Mouse (Mus musculus) limb, embryonic 13.5 days (tissue): ENCODE results near the gene Sp7. TPM values are rescaled to one million over a fixed set of nuclear protein-coding genes. Genes with fewer than 3 reads are reported as not detected.

Experiments used
- ATAC-seq: fragments of 200-750 bp; cut with Nextera tagmentation; 2 replicates; pipeline ENCODE4 v1.8.0; 2017; ENCODE audit warnings: low read depth, moderate number of reproducible peaks, moderate TSS enrichment; ENCODE audit not compliant: low FRiP score
- H3K27ac ChIP-seq: fragments of 300-500 bp; sonication (generic); 2 replicates; pipeline ENCODE4 v1.5.1; 2015; ENCODE audit warnings: inconsistent platforms, mild to moderate bottlenecking, moderate library complexity
- H3K27me3 ChIP-seq: fragments of 300-500 bp; sonication (generic); 2 replicates; pipeline ENCODE4 v1.6.1; 2015; ENCODE audit warnings: mild to moderate bottlenecking, inconsistent platforms
- H3K36me3 ChIP-seq: fragments of 300-500 bp; sonication (generic); 2 replicates; pipeline ENCODE4 v1.6.1; 2015; ENCODE audit warnings: inconsistent platforms, mild to moderate bottlenecking, moderate library complexity
- H3K4me1 ChIP-seq: fragments of 300-500 bp; sonication (generic); 2 replicates; pipeline ENCODE4 v1.6.1; 2015; ENCODE audit warnings: inconsistent platforms
- H3K4me2 ChIP-seq: fragments of 300-500 bp; sonication (generic); replicated peaks from 2 replicates; pipeline ENCODE4 v1.6.1; 2015; ENCODE audit warnings: inconsistent platforms, mild to moderate bottlenecking, moderate library complexity
- H3K4me3 ChIP-seq: fragments of 300-500 bp; sonication (generic); 2 replicates; pipeline ENCODE4 v1.5.1; 2015; ENCODE audit warnings: moderate library complexity, mild to moderate bottlenecking, inconsistent platforms
- H3K9ac ChIP-seq: fragments of 300-500 bp; sonication (generic); 2 replicates; pipeline ENCODE4 v1.6.1; 2015; ENCODE audit warnings: mild to moderate bottlenecking, inconsistent platforms
- H3K9me3 ChIP-seq: fragments of 300-500 bp; sonication (generic); 2 replicates; pipeline ENCODE4 v1.6.1; 2016; ENCODE audit warnings: inconsistent platforms
- WGBS: fragments of 180-500 bp; shearing (Covaris S2); methylation state at CpG from one replicate; pipeline ENCODE4 v1.1.7; 2015; 5-methylcytosine and 5-hydroxymethylcytosine counted together
- polyA plus RNA-seq: library from polyadenylated mRNA; unstranded; fragments of >200 nt; fragmentation: Nextera tagmentation; extraction: Ambion mirVana; gene quantifications from 2 replicates; pipeline ENCODE4 v1.2.1, GENCODE M21; 2015

The Sp7 gene
- polyA plus RNA-seq: 6.0 and 7.4 TPM in 2 replicates

DNA sequence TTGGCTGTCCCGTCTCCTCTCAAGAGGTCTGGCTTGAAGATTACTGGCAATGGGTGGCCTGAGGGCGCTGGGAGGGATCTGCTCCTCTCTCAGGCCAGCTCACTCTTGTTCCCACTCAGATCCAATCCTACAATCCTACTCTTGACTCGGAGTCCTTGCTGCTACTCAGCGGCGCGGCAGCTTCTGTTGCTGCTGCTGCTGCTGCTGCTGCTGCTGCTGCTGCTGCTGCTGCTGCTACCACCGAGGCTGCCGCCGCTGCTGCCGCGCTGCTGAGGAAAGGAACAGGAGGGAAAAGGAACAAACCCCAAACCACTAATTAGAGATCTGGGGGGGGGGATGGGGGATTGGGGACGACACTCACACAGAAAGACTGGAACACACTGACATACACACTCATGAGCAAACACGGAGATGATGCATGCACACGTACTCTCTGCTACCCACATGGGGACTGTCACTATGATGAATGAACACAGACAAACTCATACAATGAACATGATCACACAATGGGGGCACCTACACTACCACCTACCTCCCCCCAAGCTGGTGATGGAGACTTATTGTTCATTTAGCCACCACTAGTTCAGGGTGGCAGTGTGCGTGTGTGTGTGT is at the start of gene Sp7:
Gene Sp7, minus strand, starts transcription at position 450 of the 612 bp plus-strand sequence.
- no peak within 1 kb of the TSS for H3K27ac ChIP-seq
- H3K27me3 ChIP-seq: peaks cover 3% of the 10 kb centered on the region; the same call in 1 of the 2 replicates
- H3K36me3 ChIP-seq: no peaks in the 10 kb centered on the region
- ATAC-seq: no peak
- H3K4me1 ChIP-seq: peaks cover 45% of the 10 kb centered on the region
- H3K9ac ChIP-seq: peak within 1 kb of the TSS; percentile 65
- H3K4me3 ChIP-seq: peak within 1 kb of the TSS; percentile 42
- WGBS: 10% methylated on average over 15 of the region's 15 CpGs
- no peaks in the 10 kb centered on the region for H3K9me3 ChIP-seq
- H3K4me2 ChIP-seq: peak within 1 kb of the TSS; percentile 65

DNA sequence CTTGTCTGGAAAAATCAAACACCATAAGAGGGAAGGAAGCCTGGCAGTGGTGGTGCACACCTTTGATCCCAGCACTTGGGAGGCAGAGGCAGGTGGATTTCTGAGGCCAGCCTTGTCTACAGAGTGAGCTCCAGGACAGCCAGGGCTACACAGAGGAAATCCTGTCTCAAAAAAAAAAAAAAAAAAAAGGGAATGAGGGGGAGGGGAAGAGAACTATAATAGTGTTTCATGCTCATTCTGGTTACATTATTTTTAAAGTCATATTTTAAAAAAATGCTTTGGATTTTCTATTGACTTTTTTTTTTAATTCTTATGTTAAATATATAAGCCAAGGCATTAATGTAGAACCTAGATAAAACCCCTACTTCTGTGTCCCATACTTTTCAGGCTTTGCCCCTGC is 46.7 kb upstream of the Sp7 start:
- Histone ChIP-seq H3K4me1 (peaks cover 32% of the 10 kb centered on the region), H3K9ac (no peak overlapping the region), H3K27me3 (no peaks in the 10 kb centered on the region), H3K4me2 (no peak overlapping the region), H3K27ac (no peak overlapping the region), H3K9me3 (no peaks in the 10 kb centered on the region), H3K36me3 (peaks cover 70% of the 10 kb centered on the region), H3K4me3 (no peak overlapping the region)
- no peak for ATAC-seq

DNA sequence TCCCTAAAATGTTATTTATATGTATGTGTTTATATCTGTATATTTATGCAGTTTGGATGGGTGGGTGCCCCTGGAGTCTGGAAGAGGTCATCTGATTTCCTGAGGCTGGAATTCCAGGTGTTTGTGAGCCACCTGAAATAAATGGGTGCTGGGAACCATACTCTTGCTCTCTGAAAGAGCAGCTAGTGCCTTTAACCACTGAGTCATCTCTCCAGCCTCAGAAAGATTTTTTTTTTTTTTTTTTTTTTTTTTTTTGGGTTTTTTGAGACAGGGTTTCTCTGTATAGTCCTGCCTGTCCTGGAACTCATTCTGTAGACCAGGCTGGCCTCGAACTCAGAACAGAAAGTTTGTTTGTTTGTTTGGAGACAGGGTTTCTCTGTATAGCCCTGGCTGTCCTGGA is 44.1 kb upstream of the Sp7 start:
- no peak for ATAC-seq
- H3K4me2 ChIP-seq: peak overlapping the region; percentile 44
- peaks cover 74% of the 10 kb centered on the region for H3K36me3 ChIP-seq
- no peak overlapping the region for H3K27ac ChIP-seq
- WGBS: 95% methylated on average over 1 of the region's 1 CpGs
- no peaks in the 10 kb centered on the region for H3K9me3 ChIP-seq
- peaks cover 48% of the 10 kb centered on the region for H3K4me1 ChIP-seq
- no peaks in the 10 kb centered on the region for H3K27me3 ChIP-seq
- H3K4me3 ChIP-seq: peak overlapping the region; percentile 13; the same call in 1 of the 2 replicates
- H3K9ac ChIP-seq: no peak overlapping the region

DNA sequence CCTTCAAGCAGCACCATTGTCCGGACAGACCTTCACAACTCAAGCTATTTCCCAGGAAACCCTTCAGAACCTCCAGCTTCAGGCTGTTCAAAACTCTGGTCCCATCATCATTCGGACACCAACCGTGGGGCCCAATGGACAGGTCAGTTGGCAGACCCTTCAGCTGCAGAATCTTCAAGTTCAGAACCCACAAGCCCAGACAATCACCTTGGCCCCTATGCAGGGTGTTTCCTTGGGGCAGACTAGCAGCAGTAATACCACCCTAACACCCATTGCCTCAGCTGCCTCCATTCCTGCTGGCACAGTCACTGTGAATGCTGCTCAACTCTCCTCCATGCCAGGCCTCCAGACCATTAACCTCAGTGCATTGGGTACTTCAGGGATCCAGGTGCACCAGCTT is 42.3 kb upstream of the Sp7 start:
- Histone ChIP-seq H3K4me3 (peak overlapping the region; percentile 16; the same call in 1 of the 2 replicates), H3K36me3 (peaks cover 64% of the 10 kb centered on the region), H3K27me3 (no peaks in the 10 kb centered on the region), H3K27ac (no peak overlapping the region), H3K4me1 (peaks cover 52% of the 10 kb centered on the region), H3K9me3 (no peaks in the 10 kb centered on the region), H3K9ac (0 out of 2 replicates have a peak overlapping the region, but pooled peaks have one; percentile 36), H3K4me2 (peak overlapping the region; percentile 44)
- ATAC-seq: no peak
- 93% methylated on average over 3 of the region's 3 CpGs for WGBS

DNA sequence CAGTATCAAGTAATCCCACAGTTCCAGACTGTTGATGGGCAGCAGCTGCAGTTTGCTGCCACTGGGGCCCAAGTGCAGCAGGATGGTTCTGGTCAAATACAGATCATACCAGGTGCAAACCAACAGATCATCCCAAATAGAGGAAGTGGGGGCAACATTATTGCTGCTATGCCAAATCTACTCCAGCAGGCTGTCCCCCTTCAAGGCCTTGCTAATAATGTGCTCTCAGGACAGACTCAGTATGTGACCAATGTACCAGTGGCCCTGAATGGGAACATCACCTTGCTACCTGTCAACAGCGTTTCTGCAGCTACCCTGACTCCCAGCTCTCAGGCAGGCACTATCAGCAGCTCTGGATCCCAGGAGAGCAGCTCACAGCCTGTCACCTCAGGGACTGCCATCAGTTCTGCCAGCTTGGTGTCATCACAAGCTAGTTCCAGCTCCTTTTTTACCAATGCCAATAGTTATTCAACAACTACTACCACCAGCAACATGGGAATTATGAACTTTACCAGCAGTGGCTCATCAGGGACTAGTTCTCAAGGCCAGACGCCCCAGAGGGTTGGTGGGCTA is 41.7 kb upstream of the Sp7 start:
- WGBS: 72% methylated on average over 2 of the region's 2 CpGs
- peaks cover 58% of the 10 kb centered on the region for H3K36me3 ChIP-seq

DNA sequence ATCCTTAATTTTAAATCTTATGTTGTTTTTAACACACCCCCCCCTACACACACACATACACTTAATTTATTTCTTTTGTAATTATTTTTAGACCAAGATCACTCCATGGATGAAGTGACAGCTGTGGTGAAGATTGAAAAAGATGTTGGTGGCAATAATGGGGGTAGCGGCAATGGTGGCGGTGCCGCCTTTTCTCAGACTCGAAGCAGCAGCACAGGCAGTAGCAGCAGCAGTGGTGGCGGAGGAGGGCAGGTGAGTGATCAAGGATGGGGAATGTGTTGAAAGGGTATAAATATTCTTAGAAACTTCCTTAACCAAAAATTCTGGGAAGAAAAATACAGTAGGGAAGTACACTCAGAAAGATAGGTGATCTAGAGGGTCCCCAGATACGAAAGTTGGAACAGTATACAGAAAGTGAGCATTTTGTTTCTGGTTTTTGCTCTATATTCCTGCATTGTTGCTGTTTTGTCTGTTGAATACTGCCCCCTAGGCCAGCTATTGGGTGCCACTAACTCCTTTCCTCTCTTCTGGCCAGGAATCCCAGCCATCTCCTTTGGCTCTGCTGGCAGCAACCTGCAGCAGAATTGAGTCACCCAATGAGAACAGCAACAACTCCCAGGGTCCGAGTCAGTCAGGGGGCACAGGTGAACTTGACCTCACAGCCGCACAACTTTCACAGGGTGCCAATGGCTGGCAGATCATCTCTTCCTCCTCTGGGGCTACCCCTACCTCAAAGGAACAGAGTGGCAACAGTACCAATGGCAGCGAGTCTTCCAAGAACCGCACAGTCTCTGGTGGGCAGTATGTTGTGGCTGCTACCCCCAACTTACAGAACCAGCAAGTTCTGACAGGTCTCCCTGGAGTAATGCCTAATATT is 40.9 kb upstream of the Sp7 start:
- no peaks in the 10 kb centered on the region for H3K9me3 ChIP-seq
- peak overlapping the region; percentile 36; the same call in 1 of the 2 replicates for H3K9ac ChIP-seq
- H3K4me2 ChIP-seq: peak overlapping the region; percentile 58
- 94% methylated on average over 10 of the region's 10 CpGs for WGBS
- H3K4me3 ChIP-seq: 0 out of 2 replicates have a peak overlapping the region, but pooled peaks have one; percentile 69
- H3K27ac ChIP-seq: no peak overlapping the region
- no peaks in the 10 kb centered on the region for H3K27me3 ChIP-seq
- H3K36me3 ChIP-seq: peaks cover 52% of the 10 kb centered on the region
- ATAC-seq: no peak
- peaks cover 52% of the 10 kb centered on the region for H3K4me1 ChIP-seq

More for the DNA sequence above, 41.7 kb upstream of the Sp7 start:
- Histone ChIP-seq H3K4me2 (0 out of 2 replicates have a peak overlapping the region, but pooled peaks have one; percentile 11), H3K9me3 (no peaks in the 10 kb centered on the region), H3K27ac (no peak overlapping the region), H3K9ac (peak overlapping the region; percentile 36; the same call in 1 of the 2 replicates), H3K4me3 (no peak overlapping the region), H3K4me1 (peaks cover 52% of the 10 kb centered on the region), H3K27me3 (no peaks in the 10 kb centered on the region)
- no peak for ATAC-seq

DNA sequence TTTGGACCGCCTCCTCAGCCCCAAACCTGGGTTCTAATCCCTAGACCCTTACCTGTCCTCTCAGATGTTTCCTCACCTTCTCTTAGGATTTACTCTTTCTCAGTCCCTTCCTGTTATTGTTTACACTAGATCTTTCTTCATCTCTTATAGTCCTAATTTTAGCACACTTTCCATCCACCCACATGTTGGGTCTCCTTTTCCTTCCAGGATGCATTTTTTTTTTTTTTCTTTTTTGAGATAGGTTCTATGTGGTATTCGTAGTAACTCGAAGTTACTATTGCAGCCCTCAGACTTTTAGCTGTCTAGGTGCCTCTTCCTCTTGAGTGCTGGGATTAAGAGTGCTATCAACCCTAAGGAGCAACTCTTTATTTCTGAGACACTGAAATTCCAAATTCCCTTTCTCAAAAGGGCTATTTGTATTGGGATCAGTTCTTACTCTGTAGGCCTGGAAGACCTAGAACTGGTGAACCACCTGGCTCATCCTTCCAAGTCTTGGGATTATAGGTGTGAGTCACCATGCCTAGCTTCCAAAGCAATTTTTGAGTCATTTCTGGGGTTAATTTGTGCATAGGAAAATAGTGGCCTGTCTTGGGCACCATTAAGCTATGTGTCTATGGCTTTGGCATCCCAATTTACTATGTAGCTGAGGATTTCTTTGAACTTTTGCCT is 40.1 kb upstream of the Sp7 start:
- H3K4me1 ChIP-seq: peaks cover 50% of the 10 kb centered on the region
- 25% methylated on average over 3 of the region's 3 CpGs for WGBS
- no peaks in the 10 kb centered on the region for H3K27me3 ChIP-seq
- no peaks in the 10 kb centered on the region for H3K9me3 ChIP-seq
- ATAC-seq: no peak
- peak overlapping the region; percentile 91 for H3K9ac ChIP-seq
- H3K4me2 ChIP-seq: peak overlapping the region; percentile 58
- peak overlapping the region; percentile 69 for H3K4me3 ChIP-seq
- peak overlapping the region; percentile 97; the same call in 1 of the 2 replicates for H3K27ac ChIP-seq
- peaks cover 43% of the 10 kb centered on the region for H3K36me3 ChIP-seq

DNA sequence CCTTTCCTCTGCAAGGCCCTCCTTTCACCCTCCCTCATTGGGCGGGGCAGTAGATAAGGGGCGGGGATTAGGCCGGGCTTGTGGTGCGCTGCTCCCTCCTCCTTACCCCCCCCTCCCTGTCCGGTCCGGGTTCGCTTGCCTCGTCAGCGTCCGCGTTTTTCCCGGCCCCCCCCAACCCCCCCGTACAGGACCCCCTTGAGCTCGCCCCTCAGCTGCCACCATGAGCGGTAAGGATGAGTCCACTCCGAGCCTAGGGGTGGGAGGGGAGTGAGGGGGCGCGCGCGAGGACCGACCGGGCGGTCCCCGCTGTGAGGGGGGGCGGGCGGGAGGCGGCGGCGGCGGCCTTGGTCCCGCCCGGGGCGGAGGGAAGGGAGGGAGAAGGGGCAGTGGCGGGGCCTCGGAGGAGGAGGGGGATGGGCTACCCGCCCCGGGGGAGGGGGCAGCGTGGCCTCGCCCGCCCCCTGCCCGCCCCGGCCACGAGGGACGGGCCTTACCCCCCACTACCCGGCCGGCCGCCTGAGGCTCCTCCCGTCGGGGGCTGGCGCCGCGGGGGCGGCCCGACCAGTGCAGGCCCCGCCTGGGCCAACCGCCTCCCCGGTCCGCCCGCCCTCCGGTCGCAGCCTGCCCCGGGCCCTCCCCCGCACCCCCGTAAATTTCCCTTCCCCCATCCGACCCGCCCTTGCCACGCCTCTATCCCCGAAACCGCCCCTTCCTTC is 39.4 kb upstream of the Sp7 start:
- Histone ChIP-seq H3K4me1 (peaks cover 45% of the 10 kb centered on the region), H3K27ac (peak overlapping the region; percentile 97), H3K9ac (peak overlapping the region; percentile 91), H3K4me3 (peak overlapping the region; percentile 69), H3K27me3 (no peaks in the 10 kb centered on the region), H3K36me3 (peaks cover 38% of the 10 kb centered on the region), H3K4me2 (peak overlapping the region; percentile 58), H3K9me3 (no peaks in the 10 kb centered on the region)
- 0 out of 2 replicates have a peak, but pooled peaks have one; percentile 1 for ATAC-seq
- 0% methylated on average over 30 of the region's 69 CpGs for WGBS

DNA sequence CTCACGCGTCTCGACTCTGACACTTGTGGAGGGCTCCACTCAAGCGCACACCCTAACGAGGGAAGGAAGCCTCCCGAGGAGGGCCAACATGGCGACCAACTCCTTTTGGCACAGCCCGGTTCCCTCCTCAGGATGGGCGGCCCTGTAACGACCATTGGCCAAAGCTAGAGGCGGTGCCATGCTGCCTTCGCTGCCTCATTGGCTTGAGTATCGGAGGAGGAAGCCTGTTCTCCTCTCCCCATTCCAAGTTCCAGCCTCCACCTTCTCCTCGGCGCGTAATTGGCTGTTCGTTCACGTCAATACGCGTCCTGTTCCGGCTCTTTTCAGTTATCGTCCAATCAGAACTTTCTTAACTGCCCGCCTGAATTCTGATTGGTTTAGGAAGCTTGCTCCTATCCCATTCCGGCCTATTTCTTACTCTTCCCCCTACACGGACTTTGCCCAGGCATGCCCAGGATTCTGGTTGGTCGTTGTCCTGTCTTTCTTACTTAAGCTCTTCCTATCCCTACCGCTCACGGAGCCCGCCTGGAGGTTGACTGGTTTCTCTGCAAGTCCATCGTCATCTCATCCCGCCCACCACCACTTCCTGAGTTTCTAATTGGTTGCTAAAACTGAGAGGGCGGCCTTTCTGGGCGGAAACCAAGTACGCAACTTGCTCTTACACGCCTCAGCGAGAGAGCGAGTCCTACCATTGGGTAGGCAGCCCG is 38.7 kb upstream of the Sp7 start, which contains the start of gene Sp1:
Gene Sp1, plus strand, starts transcription at position 655 of the 707 bp plus-strand sequence.
- peak within 1 kb of the TSS; percentile 66 for H3K4me2 ChIP-seq
- ATAC-seq: peak; percentile 98
- peak within 1 kb of the TSS; percentile 69 for H3K4me3 ChIP-seq
- under 1% methylated on average over 37 of the region's 38 CpGs for WGBS
- H3K4me1 ChIP-seq: peaks cover 40% of the 10 kb centered on the region
- peak within 1 kb of the TSS; percentile 100 for H3K27ac ChIP-seq
- H3K36me3 ChIP-seq: peaks cover 34% of the 10 kb centered on the region
- no peaks in the 10 kb centered on the region for H3K9me3 ChIP-seq
- H3K27me3 ChIP-seq: no peaks in the 10 kb centered on the region
- peak within 1 kb of the TSS; percentile 91 for H3K9ac ChIP-seq

DNA sequence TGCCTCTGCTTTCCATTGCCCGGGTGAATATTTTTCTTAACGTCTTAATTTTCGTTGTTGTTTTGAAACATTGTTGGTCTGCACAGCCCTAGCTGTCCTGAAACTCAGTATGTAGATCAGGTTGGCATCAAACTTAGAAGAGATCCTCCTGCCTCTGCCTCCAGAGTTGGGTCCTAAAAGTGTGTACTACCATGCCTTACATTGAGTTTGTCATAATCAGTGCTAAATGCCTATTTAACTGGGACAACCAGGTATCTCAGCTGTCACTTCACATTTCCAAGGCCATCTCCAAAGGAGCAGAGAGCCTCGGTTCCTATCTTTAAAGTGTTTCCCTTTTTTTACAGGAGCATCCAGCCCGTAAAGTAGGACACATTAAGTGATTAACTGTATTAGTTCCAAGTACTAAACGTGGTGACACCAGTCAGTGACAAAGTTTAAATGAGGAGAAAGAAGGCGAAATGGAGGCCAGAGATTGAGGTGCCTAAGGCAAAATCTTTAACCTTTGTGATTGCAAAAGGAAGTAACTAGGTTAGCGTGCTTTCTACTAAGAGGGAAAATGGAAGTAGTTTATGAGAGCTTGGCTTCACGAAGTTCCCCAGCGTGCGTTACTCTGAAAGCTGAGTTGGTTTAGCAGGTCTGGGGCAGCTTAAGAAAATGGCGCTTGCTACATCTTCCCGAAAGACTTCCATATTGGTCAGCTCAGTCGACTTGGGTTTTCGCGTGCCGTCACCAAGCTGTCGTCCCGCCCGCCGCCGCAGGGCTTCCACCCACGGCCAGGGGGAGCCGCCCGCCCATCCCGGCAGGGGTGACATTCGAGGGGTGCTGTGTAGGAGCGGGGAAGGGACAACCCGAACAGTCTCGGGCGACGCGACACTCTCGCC is 37.9 kb upstream of the Sp7 start:
- peak overlapping the region; percentile 53 for H3K4me3 ChIP-seq

More for the DNA sequence above, 37.9 kb upstream of the Sp7 start:
- H3K27me3 ChIP-seq: no peaks in the 10 kb centered on the region
- peaks cover 26% of the 10 kb centered on the region for H3K36me3 ChIP-seq
- H3K9me3 ChIP-seq: no peaks in the 10 kb centered on the region
- peak overlapping the region; percentile 100 for H3K27ac ChIP-seq
- WGBS: 16% methylated on average over 34 of the region's 34 CpGs
- peak overlapping the region; percentile 66 for H3K4me2 ChIP-seq
- peak overlapping the region; percentile 81 for H3K9ac ChIP-seq
- H3K4me1 ChIP-seq: peaks cover 32% of the 10 kb centered on the region
- no peak; the same call in 1 of the 2 replicates for ATAC-seq
